Mouse (Mus musculus): ENCODE results near the gene Supt20.
"Not testable (repeated sequence)": the region's sequence is repeated elsewhere in the genome, so short reads cannot be mapped to it uniquely, and the experiment has no call there.

Supt20 gene

DNA sequence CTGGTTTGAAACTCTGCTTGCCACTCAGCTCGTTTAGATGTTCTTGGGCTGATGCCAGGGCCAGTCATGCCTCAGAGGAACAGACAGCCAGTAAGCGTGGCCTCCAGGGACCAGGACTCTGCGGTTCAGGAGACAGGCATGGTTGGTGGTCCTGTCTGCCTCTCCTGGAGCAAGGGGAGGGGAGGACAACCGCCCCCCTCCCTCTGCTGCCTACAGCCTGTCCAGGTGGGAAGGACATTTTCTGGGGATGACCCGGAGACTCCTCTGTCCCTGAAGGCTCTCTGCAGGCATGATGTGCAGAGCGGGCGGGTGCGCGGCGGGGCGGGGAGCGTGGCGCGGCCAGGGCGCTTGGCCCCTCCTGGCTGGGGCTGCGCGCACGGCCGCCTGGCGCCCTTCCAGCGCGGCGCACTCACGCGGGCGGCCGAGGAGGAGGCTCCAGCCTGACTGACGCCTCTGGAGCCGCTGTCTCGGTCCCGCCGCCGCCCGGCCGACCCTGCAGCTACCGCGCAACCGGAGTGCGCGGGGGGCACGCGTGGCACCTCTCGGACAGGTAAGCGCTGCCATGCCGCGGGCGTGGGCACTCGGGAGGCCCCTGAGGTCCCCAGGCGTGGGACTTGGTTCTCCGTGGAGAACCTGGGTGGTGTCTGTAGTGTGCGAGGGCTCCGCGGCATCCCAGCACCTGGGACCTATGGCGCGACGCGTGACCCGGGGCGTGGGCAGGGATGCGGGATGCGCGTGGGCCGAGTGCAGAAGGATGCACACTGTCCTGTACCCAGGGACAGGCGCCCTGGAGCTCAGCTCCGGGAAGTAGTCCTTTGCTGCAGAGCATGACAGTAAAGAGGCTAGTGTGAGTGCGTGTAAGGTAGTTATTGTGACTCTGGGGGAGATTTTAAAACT is 62.8 kb downstream of the Supt20 start, which contains the start of gene Smad9:
Gene Smad9, plus strand, starts transcription at position 438 of the 897 bp plus-strand sequence.
- peak; percentile 46 to 49 for DNase-seq (ENCODE audit: low spot score in 2 of 2)

DNA sequence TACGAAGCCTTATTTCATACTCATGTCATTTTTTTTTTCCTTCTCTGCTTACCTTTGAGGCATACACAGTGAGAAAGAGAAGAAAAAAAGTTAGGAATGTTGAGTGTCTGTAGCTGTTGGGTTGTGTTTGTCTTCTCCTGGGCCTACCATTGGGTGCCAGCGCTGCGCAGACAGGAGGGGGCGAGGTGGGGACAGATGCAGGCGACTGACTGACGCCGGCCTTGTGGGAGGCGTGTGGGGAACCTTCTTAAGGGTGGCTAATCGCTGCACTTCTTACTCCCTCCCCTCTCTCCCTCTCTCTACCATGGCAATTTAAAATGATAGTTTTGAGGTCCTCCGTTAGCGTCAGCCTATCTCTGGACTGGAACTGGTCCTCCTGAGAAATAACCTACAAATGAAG is 63.5 kb downstream of the Supt20 start:
- DNase-seq (ENCODE audit: low spot score in 2 of 2), result peak; percentile 32 to 35

DNA sequence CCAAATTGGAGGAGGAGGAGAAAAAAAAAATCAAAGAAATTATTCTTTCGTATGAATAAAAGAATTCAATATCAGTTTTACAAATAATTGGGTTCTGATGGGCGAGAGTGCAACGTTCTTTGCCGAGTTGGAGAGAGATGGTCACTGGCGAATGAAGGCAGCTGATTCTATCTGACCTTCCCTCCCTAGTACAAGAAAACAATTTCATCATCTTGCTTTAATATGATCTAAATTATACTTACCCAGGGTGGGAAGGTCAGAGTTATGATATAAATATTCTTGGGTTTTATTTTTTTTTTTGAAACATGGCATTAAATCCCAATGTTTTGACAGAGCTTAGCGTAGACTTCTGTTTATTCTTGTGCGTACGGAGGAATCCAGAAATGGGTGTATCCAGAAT is 64.8 kb downstream of the Supt20 start:
- no peak for DNase-seq (ENCODE audit: low spot score in 2 of 2)

DNA sequence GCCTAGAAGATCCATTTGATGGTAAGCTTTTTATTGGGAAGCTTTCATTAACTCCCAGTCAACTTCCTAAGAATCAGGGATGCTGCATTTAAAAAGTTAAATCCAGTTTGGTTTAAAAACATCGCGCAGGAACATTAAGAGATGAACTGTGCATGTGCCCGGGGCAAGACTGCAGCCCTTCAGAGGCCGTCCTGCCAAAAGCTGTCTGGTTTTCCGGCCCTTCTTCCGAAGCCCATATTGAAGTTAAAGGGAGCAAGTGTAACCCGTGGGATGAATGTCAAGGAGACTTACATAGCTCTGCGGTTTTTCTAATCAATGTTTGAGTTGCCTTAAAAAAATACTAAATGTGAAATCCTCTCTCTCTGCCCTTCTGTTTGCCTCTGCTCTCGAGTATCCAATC is 66.6 kb downstream of the Supt20 start:
- no peak for DNase-seq (ENCODE audit: low spot score in 2 of 2)

DNA sequence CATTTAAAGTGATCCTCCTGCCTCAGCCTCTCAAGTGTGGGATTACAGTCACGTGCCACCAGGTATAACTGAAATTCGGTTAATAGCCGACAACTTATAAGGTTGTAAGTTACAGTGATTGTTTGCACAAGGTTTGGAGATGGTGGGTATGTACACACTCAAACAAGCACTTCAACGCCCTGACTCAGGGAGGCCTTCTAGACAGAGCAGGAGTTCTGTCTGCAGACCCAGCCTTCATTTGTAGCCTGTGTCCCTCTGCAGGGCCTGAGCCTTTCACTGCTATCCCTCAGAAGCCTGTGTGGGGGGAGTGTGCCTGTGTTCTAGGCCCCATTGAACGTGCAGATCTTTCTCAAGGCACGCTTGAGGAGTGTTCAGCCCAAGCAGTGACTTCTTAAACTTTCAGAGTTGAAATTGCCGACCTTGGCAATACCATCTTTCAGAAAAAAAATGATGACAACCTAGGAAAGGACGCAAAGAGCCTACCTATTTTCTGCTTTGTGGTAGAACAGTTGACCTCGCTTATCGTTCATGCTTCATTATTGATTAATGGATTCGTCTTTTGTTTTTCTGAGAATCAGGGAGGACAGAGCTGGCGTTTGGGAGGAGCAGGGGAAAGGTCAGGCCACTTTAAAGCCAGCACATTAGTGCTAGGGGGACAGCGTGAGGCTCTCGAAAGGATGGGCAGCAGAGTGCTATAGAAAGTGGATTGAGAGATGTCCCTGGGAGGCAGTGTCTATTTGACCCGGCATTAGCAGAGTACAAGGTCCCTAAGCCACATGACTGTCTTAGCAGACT is 67.9 kb downstream of the Supt20 start:
- DNase-seq (ENCODE audit: low spot score in 2 of 2), result no peak

DNA sequence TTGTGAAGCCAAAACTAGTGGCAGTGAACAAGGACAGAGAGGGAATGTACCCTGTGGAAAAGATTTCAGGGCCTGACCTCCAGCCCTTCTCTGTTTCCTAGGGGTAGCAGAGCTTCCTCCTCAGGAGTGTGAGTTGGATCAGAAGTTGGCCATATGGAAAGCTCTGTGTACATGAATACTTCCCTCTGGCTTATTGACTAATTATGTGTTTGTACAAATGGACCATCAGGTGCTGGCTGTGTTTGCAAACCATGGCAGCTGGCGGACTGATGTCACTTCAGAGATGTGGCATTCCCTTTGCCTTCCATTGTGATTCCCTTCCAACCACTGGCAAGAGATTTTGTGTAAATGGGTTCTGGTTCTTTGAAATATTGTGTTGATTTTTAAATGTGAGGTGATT is 68.7 kb downstream of the Supt20 start:
- no peak for DNase-seq (ENCODE audit: low spot score in 2 of 2)

DNA sequence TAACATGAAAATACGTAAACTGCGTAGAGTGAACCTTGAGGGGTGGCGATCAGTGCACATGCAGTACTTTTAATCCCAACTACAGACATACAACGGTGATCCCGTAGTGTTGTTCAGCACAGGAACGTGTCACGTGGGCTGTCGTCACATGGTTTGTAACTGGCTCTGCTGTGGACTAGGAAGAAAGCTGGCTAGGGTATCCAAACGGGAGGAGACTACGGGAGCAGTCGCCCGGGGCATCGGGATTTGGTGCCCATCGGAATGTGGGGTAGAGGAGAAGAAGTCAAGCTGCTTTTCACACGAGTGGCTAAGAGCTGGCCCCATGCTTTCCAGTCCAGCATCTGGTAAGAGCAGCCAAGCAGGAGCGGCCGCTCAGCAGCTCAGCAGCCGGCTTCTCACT is 71.8 kb downstream of the Supt20 start:
- peak; percentile 7 to 31 for DNase-seq (ENCODE audit: low spot score in 2 of 2)

DNA sequence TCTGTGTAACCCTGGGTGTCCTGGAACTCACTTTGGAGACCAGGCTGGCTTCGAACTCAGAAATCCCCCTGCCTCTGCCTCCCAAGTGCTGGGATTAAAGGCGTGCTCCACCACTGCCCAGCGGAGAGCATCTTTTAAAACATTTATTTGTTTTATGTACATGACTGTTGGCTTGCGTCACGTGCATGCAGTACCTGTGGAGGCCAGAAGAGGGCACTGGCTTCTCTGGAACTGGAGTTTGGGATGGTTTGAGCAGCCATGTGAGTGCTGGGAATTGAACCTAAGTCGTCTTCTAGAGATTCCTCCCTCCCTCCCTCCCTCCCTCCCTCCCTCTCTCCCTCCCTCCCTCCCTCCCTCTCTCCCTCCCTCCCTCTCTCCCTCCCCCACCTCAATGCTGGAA is 72.9 kb downstream of the Supt20 start:
- DNase-seq (ENCODE audit: low spot score in 2 of 2), result not testable (repeated sequence)

DNA sequence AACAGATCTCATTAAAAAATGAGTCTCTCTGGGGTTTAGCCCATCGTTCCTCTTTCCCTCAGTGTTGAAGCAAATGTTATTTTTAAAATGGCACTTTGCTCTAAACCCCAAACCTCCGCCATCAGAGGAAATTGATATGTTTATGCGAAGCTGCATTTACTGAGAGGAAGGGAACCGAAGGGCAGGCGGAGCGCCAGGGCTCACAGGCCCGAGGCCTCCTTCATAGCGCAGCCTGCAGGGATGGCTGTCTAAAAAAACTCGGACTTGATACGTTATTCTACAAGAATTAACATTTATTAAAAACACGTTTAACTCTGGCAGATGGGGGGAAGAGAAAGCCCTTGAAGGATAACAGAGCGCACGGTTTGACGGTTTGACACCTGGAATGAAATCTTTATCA is 73.4 kb downstream of the Supt20 start:
- DNase-seq (ENCODE audit: low spot score in 2 of 2), result no peak

DNA sequence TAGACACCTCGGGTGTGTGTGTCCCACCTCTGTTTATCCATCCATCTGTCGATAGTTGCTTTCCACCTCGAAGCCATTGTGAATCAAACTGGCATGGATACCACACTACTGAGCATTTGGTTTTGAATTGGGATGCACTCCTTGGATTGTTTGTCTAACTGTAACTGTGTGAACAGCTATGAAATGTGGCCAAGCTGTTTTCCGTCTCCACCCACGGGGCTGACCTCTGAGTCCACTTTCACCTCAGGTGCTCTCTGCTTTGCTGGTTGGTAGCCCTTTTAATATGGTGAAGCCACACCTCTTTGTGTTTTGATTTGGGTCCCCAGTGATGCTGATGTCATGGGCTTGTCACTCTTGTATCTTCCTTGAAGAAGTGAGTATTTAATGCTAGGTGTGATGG is 74.2 kb downstream of the Supt20 start:
- DNase-seq (ENCODE audit: low spot score in 2 of 2), result no peak

DNA sequence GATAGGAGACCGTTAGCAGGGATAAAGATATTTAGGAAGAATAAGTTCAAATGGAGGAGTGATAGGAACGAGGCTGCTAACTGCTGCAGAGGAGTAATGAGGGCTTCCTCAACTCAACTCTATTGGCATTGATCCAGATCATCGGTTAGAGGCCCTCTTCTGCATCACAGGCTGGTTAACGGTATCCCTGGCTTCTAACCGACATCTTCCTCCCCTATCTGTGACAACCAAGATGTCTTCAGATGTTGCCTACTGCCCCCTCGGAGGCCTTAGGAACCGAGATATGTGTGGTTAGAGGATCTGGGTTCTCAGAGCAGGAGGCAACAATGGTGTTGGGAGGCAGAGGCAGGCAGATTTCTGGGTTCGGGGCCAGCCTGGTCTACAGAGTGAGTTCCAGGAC is 76.0 kb downstream of the Supt20 start:
- DNase-seq (ENCODE audit: low spot score in 2 of 2), result no peak

DNA sequence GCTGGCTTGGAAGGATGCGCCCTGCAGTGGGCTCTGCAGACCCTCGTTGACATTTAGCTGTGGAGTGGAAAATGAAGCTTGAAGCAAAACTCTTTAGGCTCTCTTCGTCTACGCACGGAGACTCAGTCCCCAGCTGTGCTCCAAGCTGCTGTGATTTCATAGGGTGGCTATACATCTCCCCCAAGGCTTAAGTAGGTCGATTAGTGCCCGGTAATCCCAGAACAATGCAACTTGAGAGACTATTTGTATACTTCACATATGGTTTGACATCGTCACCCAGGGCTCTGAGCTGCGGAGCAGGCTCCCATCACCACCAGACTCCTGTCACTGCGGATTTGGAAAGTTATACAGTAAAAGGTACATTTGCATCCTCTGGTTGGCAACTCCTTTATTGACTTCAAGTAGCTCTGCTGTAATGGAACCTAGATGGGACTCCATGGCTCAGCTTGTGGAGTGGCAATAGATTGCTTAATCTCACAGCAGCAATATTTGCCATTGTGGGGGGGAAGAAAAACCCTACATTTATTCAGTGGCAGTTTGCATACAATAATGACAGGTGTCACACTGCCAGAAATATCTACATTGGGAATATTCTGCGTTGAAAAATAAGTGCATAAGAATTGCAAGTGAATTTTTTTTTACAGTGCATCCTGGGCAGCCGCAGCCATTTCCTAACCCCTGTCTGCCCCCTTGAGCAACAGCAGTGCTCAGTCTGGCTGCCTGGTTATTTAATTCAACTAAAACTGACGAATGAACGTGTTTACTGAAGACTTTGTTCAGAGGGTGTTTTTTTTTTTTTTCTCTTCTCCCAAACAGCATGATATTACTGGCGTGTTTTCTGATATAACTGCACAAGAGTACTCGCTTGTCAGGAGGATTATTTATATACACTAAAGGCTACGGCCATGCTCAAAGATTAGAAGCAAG is 77.0 kb downstream of the Supt20 start:
- no peak for DNase-seq (ENCODE audit: low spot score in 2 of 2)

DNA sequence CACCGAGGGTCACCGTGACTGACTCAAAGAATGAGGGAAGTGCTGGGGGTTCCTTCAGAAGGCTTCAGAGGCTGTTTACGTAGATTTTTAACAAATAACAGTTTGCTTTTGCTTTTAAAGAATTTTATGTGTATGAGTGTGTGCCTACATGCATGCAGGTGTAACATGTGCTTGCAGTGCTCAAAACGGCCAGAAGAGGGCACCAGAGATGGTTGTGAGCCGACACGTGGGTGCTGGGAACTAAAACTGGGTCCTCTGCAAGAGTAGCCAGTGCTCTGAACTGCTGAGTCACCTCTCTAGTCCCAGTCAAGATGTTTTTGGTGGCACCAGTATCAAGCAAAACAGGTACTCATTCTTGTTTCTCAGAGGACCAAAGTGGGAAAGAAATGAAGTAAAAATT is 81.0 kb downstream of the Supt20 start:
- no peak for DNase-seq (ENCODE audit: low spot score in 2 of 2)

DNA sequence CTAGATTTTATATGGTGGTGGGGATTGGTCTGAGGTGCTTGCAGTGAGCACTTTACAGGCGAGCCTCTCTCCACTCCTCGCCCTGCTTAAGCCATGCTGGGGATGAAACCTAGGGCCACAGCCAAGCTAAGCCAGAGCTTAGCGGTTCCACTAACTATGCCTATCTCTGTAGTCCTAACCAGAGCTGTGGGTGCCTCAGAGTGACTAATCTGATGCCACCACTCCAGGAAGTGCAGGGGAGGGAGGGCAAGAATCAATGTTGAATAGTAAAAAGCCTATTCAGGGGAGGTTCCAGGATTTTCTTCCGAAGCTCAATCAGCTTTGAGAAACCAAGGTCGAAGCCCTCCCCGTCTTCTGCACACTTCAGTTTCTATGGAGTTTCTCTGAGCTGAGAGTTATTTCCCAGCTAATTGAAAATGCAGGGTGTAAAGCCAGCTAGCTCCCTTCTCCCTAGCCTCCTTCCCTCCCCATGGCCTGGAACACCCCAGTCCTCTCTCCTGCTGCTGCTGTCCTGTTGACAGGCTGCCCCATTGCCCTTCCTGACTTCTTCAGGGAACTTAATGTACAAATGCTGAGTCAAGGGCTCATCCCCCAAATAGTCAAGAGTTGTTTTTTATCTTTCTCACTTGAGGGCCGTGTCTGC is 83.5 kb downstream of the Supt20 start:
- no peak for DNase-seq (ENCODE audit: low spot score in 2 of 2)
